Mouse (Mus musculus) liver, embryonic 15.5 days (tissue): ENCODE results near the gene Zdhhc7. TPM values are rescaled to one million over a fixed set of nuclear protein-coding genes. Genes with fewer than 3 reads are reported as not detected.

Source experiments
- ATAC-seq: fragments of 200-750 bp; cut with Nextera tagmentation; 2 replicates; pipeline ENCODE4 v1.8.0; 2017; ENCODE audit warnings: moderate number of reproducible peaks, mild to moderate bottlenecking, moderate library complexity; ENCODE audit not compliant: insufficient read depth
- H3K27ac ChIP-seq: fragments of 300-500 bp; sonication (generic); replicated peaks from 2 replicates; pipeline ENCODE4 v1.5.1; 2015; ENCODE audit warnings: mild to moderate bottlenecking, inconsistent platforms
- H3K27me3 ChIP-seq: fragments of 300-500 bp; sonication (generic); 2 replicates; pipeline ENCODE4 v1.6.1; 2015; ENCODE audit warnings: mild to moderate bottlenecking, inconsistent platforms
- H3K36me3 ChIP-seq: fragments of 300-500 bp; sonication (generic); replicated peaks from 2 replicates; pipeline ENCODE4 v1.6.1; 2015; ENCODE audit warnings: moderate library complexity, mild to moderate bottlenecking, inconsistent platforms
- H3K4me1 ChIP-seq: fragments of 300-500 bp; sonication (generic); replicated peaks from 2 replicates; pipeline ENCODE4 v1.6.1; 2015; ENCODE audit warnings: inconsistent platforms
- H3K4me2 ChIP-seq: fragments of 300-500 bp; sonication (generic); 2 replicates; pipeline ENCODE4 v1.6.1; 2015; ENCODE audit warnings: moderate library complexity, mild to moderate bottlenecking, inconsistent platforms
- H3K4me3 ChIP-seq: fragments of 300-500 bp; sonication (generic); replicated peaks from 2 replicates; pipeline ENCODE4 v1.5.1; 2015; ENCODE audit warnings: mild to moderate bottlenecking, inconsistent platforms
- H3K9ac ChIP-seq: fragments of 300-500 bp; sonication (generic); 2 replicates; pipeline ENCODE4 v1.6.1; 2015; ENCODE audit warnings: moderate library complexity, mild to moderate bottlenecking, inconsistent platforms
- H3K9me3 ChIP-seq: fragments of 300-500 bp; sonication (generic); replicated peaks from 2 replicates; pipeline ENCODE4 v1.6.1; 2016; ENCODE audit warnings: inconsistent platforms
- WGBS: fragments of 180-500 bp; shearing (Covaris S2); methylation state at CpG from one replicate; pipeline ENCODE4 v1.1.7; 2015; ENCODE audit warnings: mixed read lengths; ENCODE audit not compliant: insufficient replicate concordance; 5-methylcytosine and 5-hydroxymethylcytosine counted together
- polyA plus RNA-seq: library from polyadenylated mRNA; unstranded; fragments of >200 nt; fragmentation: Nextera tagmentation; extraction: Ambion mirVana; gene quantifications from 2 replicates; pipeline ENCODE4 v1.2.1, GENCODE M21; 2015

Gene Zdhhc7
- polyA plus RNA-seq, 1 experiment from 2014 or later, result 13.9 TPM

- Histone ChIP-seq H3K9me3 (no peaks in the 10 kb centered on the region), H3K36me3 (no peaks in the 10 kb centered on the region), H3K27ac (no peak overlapping the region), H3K4me2 (no peak overlapping the region), H3K4me1 (peaks cover 14% of the 10 kb centered on the region), H3K9ac (no peak overlapping the region), H3K27me3 (no peaks in the 10 kb centered on the region), H3K4me3 (no peak overlapping the region)
- ATAC-seq, result no peak
- 21% methylated on average over 9 of the region's 9 CpGs for WGBS
Observed at GRCm38 (mm10) chr8:120036111-120036510, 65.2 kb downstream of the Zdhhc7 start.

- H3K9ac ChIP-seq, result no peak overlapping the region
- no peak overlapping the region for H3K4me3 ChIP-seq
- H3K36me3 ChIP-seq, result no peaks in the 10 kb centered on the region
- H3K9me3 ChIP-seq, result no peaks in the 10 kb centered on the region
- H3K27me3 ChIP-seq, result no peaks in the 10 kb centered on the region
- H3K4me2 ChIP-seq, result no peak overlapping the region
- 59% methylated on average over 6 of the region's 6 CpGs for WGBS
- ATAC-seq, result no peak
- H3K4me1 ChIP-seq, result peaks cover 6% of the 10 kb centered on the region; the same call in 1 of the 2 replicates
- H3K27ac ChIP-seq, result no peak overlapping the region
Observed at GRCm38 (mm10) chr8:120034471-120034870, 66.8 kb downstream of the Zdhhc7 start.

DNA sequence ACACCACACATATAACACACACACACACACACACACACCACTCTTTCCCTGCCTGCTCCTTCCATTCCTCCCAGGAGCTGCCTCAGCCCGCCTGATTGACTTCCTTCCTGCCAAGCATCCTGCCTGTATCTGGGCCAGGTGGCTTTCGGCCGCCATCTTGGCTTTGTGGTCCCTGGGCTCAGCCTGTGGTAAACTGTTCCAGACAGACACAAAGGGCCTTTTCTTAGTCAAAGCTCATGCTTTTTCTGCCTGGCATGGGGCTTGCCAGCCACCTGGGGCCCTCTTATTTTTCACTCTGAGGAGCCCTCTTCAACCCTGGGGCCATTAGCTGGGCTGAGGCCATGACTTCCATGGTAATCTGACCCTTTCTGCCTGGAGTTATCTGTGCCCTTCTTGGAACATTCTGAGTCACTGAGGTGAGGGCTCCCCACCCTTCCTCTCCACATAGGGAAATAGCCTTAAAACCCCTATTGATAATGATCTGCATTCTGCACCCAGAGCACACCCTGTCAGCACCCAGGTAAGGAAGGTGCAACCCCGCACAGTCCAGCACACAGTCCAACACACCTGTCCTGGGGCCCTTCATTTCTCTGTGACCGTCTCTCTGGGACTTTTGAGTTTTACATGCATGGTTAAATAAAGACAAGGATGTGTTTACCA is 68.6 kb downstream of the Zdhhc7 start:
- Histone ChIP-seq H3K4me3 (no peak overlapping the region), H3K27ac (no peak overlapping the region), H3K4me1 (peaks cover 6% of the 10 kb centered on the region; the same call in 1 of the 2 replicates), H3K27me3 (no peaks in the 10 kb centered on the region), H3K9ac (no peak overlapping the region), H3K9me3 (no peaks in the 10 kb centered on the region), H3K4me2 (no peak overlapping the region), H3K36me3 (no peaks in the 10 kb centered on the region)
- no peak for ATAC-seq
- WGBS, result 64% methylated on average over 5 of the region's 5 CpGs

Other genes starting within 250 kb of the Zdhhc7 start
- gene Klhl36, start 239.2 kb downstream of the Zdhhc7 start, polyA plus RNA-seq, result 3.9 and 4.3 TPM in 2 replicates
- gene Usp10, start 191.1 kb downstream of the Zdhhc7 start, polyA plus RNA-seq, result 76.7 and 91.5 TPM in 2 replicates
- 3.0 TPM in 1 of 2 replicates, not detected in the other for gene Gm20388, start 190.6 kb downstream of the Zdhhc7 start, polyA plus RNA-seq
- gene Crispld2, start 109.0 kb downstream of the Zdhhc7 start, polyA plus RNA-seq, result 1.3 and 2.1 TPM in 2 replicates
- gene 6430548M08Rik, start 12.7 kb upstream of the Zdhhc7 start, polyA plus RNA-seq, result 2.8 and 3.4 TPM in 2 replicates
- gene Fam92b, start 76.0 kb upstream of the Zdhhc7 start, polyA plus RNA-seq, result not detected in 2 replicates
- gene Gse1, start 127.0 kb upstream of the Zdhhc7 start, polyA plus RNA-seq, result 8.7 and 10.6 TPM in 2 replicates